Mouse (Mus musculus) spleen, postnatal 14 days (tissue): Measurements from ENCODE around the gene Zpr1.
"Not testable (repeated sequence)": the region's sequence is repeated elsewhere in the genome, so short reads cannot be mapped to it uniquely, and the experiment has no call there.

ENCODE experiments used
- DNase-seq, 2 experiments: peaks; one replicate each; pipeline ENCODE4 v3.0.0; 2021 to 2022; ENCODE audit warnings: low spot score in 2 of 2

Gene Zpr1

GRCm38 (mm10) chr9:46261131-46261530, 11.7 kb upstream of the Zpr1 start:
- DNase-seq, result no peak

GRCm38 (mm10) chr9:46268343-46268873, 4.5 kb upstream of the Zpr1 start, which contains the start of gene Apoa5:
TSS of gene Apoa5 (plus strand) at chr9:46268633.
- no peak for DNase-seq

GRCm38 (mm10) chr9:46269125-46269524, 3.7 kb upstream of the Zpr1 start:
- DNase-seq, result no peak

- DNase-seq, result no peak
These were observed 2.1 kb upstream of the Zpr1 start for GRCm38 (mm10) chr9:46270782-46271181.

GRCm38 (mm10) chr9:46272070-46272469, 794 bp upstream of the Zpr1 start:
- DNase-seq, result no peak

- DNase-seq, result no peak
These were observed 1.6 kb downstream of the Zpr1 start for GRCm38 (mm10) chr9:46274494-46274893.

- peak; percentile 96 to 98 for DNase-seq
These were observed 10.0 kb downstream of the Zpr1 start, which contains the start of gene Bud13 for GRCm38 (mm10) chr9:46282631-46283436. TSS of gene Bud13 (plus strand) at chr9:46283008.

GRCm38 (mm10) chr9:46298381-46298780, 25.5 kb downstream of the Zpr1 start:
- DNase-seq, result no peak

- peak in 1 of 2 experiments; percentile 38 for DNase-seq
These were observed 29.3 kb downstream of the Zpr1 start for GRCm38 (mm10) chr9:46302142-46302541.

- no peak for DNase-seq
These were observed 36.3 kb downstream of the Zpr1 start for GRCm38 (mm10) chr9:46309121-46309520.

GRCm38 (mm10) chr9:46314507-46314906, 41.6 kb downstream of the Zpr1 start:
- DNase-seq, result peak; percentile 19 to 47

GRCm38 (mm10) chr9:46314921-46315320, 42.1 kb downstream of the Zpr1 start:
- no peak for DNase-seq

GRCm38 (mm10) chr9:46315807-46316365, 43.0 kb downstream of the Zpr1 start:
- no peak for DNase-seq

GRCm38 (mm10) chr9:46316388-46316787, 43.5 kb downstream of the Zpr1 start:
- no peak for DNase-seq

- DNase-seq, result no peak
These were observed 44.0 kb downstream of the Zpr1 start for GRCm38 (mm10) chr9:46316909-46317308.

GRCm38 (mm10) chr9:46317957-46318356, 45.1 kb downstream of the Zpr1 start:
- no peak for DNase-seq

GRCm38 (mm10) chr9:46319886-46320285, 47.0 kb downstream of the Zpr1 start, which contains the start of gene 4931429L15Rik:
TSS of gene 4931429L15Rik (minus strand) at chr9:46319986.
- DNase-seq, result not testable (repeated sequence)

- DNase-seq, result no peak
These were observed 47.6 kb downstream of the Zpr1 start for GRCm38 (mm10) chr9:46320461-46320860.

GRCm38 (mm10) chr9:46326694-46327405, 54.0 kb downstream of the Zpr1 start:
- DNase-seq, result no peak

GRCm38 (mm10) chr9:46327706-46328571, 55.1 kb downstream of the Zpr1 start:
- no peak for DNase-seq

- no peak for DNase-seq
These were observed 55.8 kb downstream of the Zpr1 start for GRCm38 (mm10) chr9:46328572-46329249.
